ENCODE assay signal across 8 mouse cellular contexts in genomic region chr2:180170151-180170805, GRCm38 (mm10). TPM values are rescaled to one million over a fixed set of nuclear protein-coding genes. Genes with fewer than 3 reads are reported as not detected.
DNase-seq lines count a peak whose midpoint lies in the region; ATAC-seq and TF ChIP-seq lines count a peak whose summit lies in the region.

No protein-coding gene starts in this region.

- no peaks in the 10 kb centered on the region for H3K27me3 ChIP-seq in heart, postnatal 0 days (ENCODE audit: control insufficient read depth, insufficient read depth, low read length)
- H3K27me3 ChIP-seq in E14TG2a.4 (ENCODE audit: insufficient read depth, low read length), result no peaks in the 10 kb centered on the region
- no peaks in the 10 kb centered on the region for H3K27me3 ChIP-seq in liver, embryonic 12.5 days (replicated peaks)

- H3K4me2 ChIP-seq in heart, postnatal 0 days (ENCODE audit: low read depth, low read length), result no peak overlapping the region
- peak overlapping the region; percentile 93 for H3K4me2 ChIP-seq in liver, embryonic 12.5 days

- no peak overlapping the region for H3K4me3 ChIP-seq in heart, postnatal 0 days (ENCODE audit: low read depth, low read length)
- H3K4me3 ChIP-seq in E14TG2a.4 (replicated peaks; ENCODE audit: low read length), result peak overlapping the region; percentile 60; the same call in 1 of the 2 replicates
- H3K4me3 ChIP-seq in embryonic fibroblast, embryonic 13.5 days (ENCODE audit: insufficient read depth, low read length), result no peak overlapping the region
- H3K4me3 ChIP-seq in liver, embryonic 12.5 days, result no peak overlapping the region

- no peak for DNase-seq in heart, postnatal 0 days (ENCODE audit: low spot score)
- DNase-seq in heart, postnatal 10 days, result no peak
- no peak for DNase-seq in spleen, postnatal 36 days (ENCODE audit: low spot score in 2 of 2)
- DNase-seq in gastrocnemius, adult 18-20 months (ENCODE audit: low spot score), result no peak
- DNase-seq in layer of hippocampus, postnatal 36 days, result no peak

- H3K27ac ChIP-seq in heart, postnatal 0 days (ENCODE audit: low read depth), result peak overlapping the region; percentile 23; the same call in 1 of the 2 replicates
- H3K27ac ChIP-seq in embryonic fibroblast, embryonic 13.5 days (ENCODE audit: insufficient read depth, low read length), result 0 out of 2 replicates have a peak overlapping the region, but pooled peaks have one; percentile 7
- 0 out of 2 replicates have a peak overlapping the region, but pooled peaks have one; percentile 0 for H3K27ac ChIP-seq in liver, embryonic 12.5 days

- TF ChIP-seq EP300 in heart, postnatal 0 days (IDR thresholded peaks at IDR 0.05; ENCODE audit: low read depth), result no peak

- no peak for ATAC-seq in heart, postnatal 0 days (ENCODE audit: insufficient read depth, low read depth)
- ATAC-seq in liver, embryonic 12.5 days, result no peak

- peaks cover 17% of the 10 kb centered on the region for H3K36me3 ChIP-seq in heart, postnatal 0 days (replicated peaks; ENCODE audit: control insufficient read depth, insufficient read depth, low read length)
- H3K36me3 ChIP-seq in E14TG2a.4 (ENCODE audit: insufficient read depth, low read length), result peaks cover 32% of the 10 kb centered on the region
- peaks cover 25% of the 10 kb centered on the region for H3K36me3 ChIP-seq in liver, embryonic 12.5 days

- WGBS in heart, postnatal 0 days, result 74% methylated on average over 11 of the region's 11 CpGs
- 81% methylated on average over 11 of the region's 11 CpGs for WGBS in liver, embryonic 12.5 days (ENCODE audit: insufficient replicate concordance)

- TF ChIP-seq CTCF in heart, postnatal 0 days (IDR thresholded peaks at IDR 0.05; ENCODE audit: low read depth), result no peak
- TF ChIP-seq CTCF in E14TG2a.4 (conservative IDR thresholded peaks at IDR 0.05; ENCODE audit: low read length), result no peak
- no peak for TF ChIP-seq CTCF in embryonic fibroblast, embryonic 13.5 days (IDR thresholded peaks at IDR 0.05; ENCODE audit: borderline replicate concordance, insufficient read depth, low read length)

- no peak overlapping the region for H3K9ac ChIP-seq in heart, postnatal 0 days (replicated peaks; ENCODE audit: low read depth, low read length)
- peak overlapping the region; percentile 96 for H3K9ac ChIP-seq in liver, embryonic 12.5 days

- H3K4me1 ChIP-seq in heart, postnatal 0 days (ENCODE audit: control insufficient read depth, insufficient read depth), result peaks cover 22% of the 10 kb centered on the region
- H3K4me1 ChIP-seq in E14TG2a.4 (replicated peaks; ENCODE audit: low read depth, low read length), result peaks cover 44% of the 10 kb centered on the region
- peaks cover 5% of the 10 kb centered on the region; the same call in 1 of the 2 replicates for H3K4me1 ChIP-seq in embryonic fibroblast, embryonic 13.5 days (ENCODE audit: control insufficient read depth, insufficient read depth, low read length)
- peaks cover 33% of the 10 kb centered on the region for H3K4me1 ChIP-seq in liver, embryonic 12.5 days

- no peak for TF ChIP-seq POLR2A in embryonic fibroblast, embryonic 13.5 days (IDR thresholded peaks at IDR 0.05; ENCODE audit: low read depth, low read length)

- intact Hi-C loops in heart, postnatal 10 days (cut with DNase I), result loop anchor here (10.0 kb wide), 2 partner anchors 175 to 535 kb away; partner anchors contain the start of gene Dido1

- no peaks in the 10 kb centered on the region for H3K9me3 ChIP-seq in heart, postnatal 0 days (replicated peaks; ENCODE audit: control insufficient read depth, low read length)
- no peaks in the 10 kb centered on the region for H3K9me3 ChIP-seq in E14TG2a.4 (ENCODE audit: low read length)
- no peaks in the 10 kb centered on the region for H3K9me3 ChIP-seq in liver, embryonic 12.5 days (replicated peaks)

RNA-seq across cellular contexts. Expression of gene Adrm1, which starts 1.0 kb away (rescaled TPM):
- 74.5 and 115 TPM in 2 replicates for total RNA-seq in heart, postnatal 0 days (2014; rRNA removed; ENCODE audit: low replicate concordance)
- 130 and 156 TPM in 2 replicates for polyA plus RNA-seq in heart, postnatal 0 days (2015; fragmentation: Nextera tagmentation; extraction: Ambion mirVana)
- total RNA-seq in heart, postnatal 10 days (2021), result 10 to 100 TPM; 94.1 to 99.3 TPM
- 44.5 and 53.3 TPM in 2 replicates for polyA plus RNA-seq in embryonic fibroblast, embryonic 13.5 days (2011; ENCODE audit: insufficient read length, low read depth, missing spikeins)
- 176 and 189 TPM in 2 replicates for polyA plus RNA-seq in liver, embryonic 12.5 days (2016; fragmentation: Nextera tagmentation; extraction: Ambion mirVana)
- total RNA-seq in gastrocnemius, adult 18-20 months (2021), result 100 to 1,000 TPM; 114 to 119 TPM
- 100 to 1,000 TPM in 1 of 2 experiments, 10 to 100 TPM in 1; 96.9 to 103 TPM for total RNA-seq in layer of hippocampus, postnatal 36 days (2021)

RNA-seq across cellular contexts. Expression of gene Osbpl2, which starts 51.2 kb away (rescaled TPM):
- total RNA-seq in heart, postnatal 0 days (2014; rRNA removed; ENCODE audit: low replicate concordance), result 22.0 and 30.2 TPM in 2 replicates
- polyA plus RNA-seq in heart, postnatal 0 days (2015; fragmentation: Nextera tagmentation; extraction: Ambion mirVana), result 32.4 and 34.4 TPM in 2 replicates
- total RNA-seq in heart, postnatal 10 days (2021), result 10 to 100 TPM; 31.2 to 37.0 TPM
- 34.0 and 39.3 TPM in 2 replicates for polyA plus RNA-seq in embryonic fibroblast, embryonic 13.5 days (2011; ENCODE audit: insufficient read length, low read depth, missing spikeins)
- 13.5 and 15.5 TPM in 2 replicates for polyA plus RNA-seq in liver, embryonic 12.5 days (2016; fragmentation: Nextera tagmentation; extraction: Ambion mirVana)
- total RNA-seq in gastrocnemius, adult 18-20 months (2021), result 10 to 100 TPM; 16.9 to 18.8 TPM
- 10 to 100 TPM; 46.0 to 46.8 TPM for total RNA-seq in layer of hippocampus, postnatal 36 days (2021)

RNA-seq across cellular contexts. Expression of gene Lama5, which starts 55.4 kb away (rescaled TPM):
- 69.6 and 95.7 TPM in 2 replicates for total RNA-seq in heart, postnatal 0 days (2014; rRNA removed; ENCODE audit: low replicate concordance)
- 16.6 and 16.9 TPM in 2 replicates for polyA plus RNA-seq in heart, postnatal 0 days (2015; fragmentation: Nextera tagmentation; extraction: Ambion mirVana)
- total RNA-seq in heart, postnatal 10 days (2021), result 10 to 100 TPM; 44.6 to 46.5 TPM
- 31.0 and 51.1 TPM in 2 replicates for polyA plus RNA-seq in embryonic fibroblast, embryonic 13.5 days (2011; ENCODE audit: insufficient read length, low read depth, missing spikeins)
- 4.1 and 4.3 TPM in 2 replicates for polyA plus RNA-seq in liver, embryonic 12.5 days (2016; fragmentation: Nextera tagmentation; extraction: Ambion mirVana)
- total RNA-seq in gastrocnemius, adult 18-20 months (2021), result 10 to 100 TPM in 1 of 2 experiments, 1 to 10 TPM in 1; 9.6 to 10.6 TPM
- total RNA-seq in layer of hippocampus, postnatal 36 days (2021), result 10 to 100 TPM in 1 of 2 experiments, 1 to 10 TPM in 1; 6.5 to 11.0 TPM
